Mouse (Mus musculus): ENCODE measurements around the gene Tmem106b.

- TF ChIP-seq CTCF (IDR thresholded peaks at IDR 0.05; ENCODE audit: control insufficient read depth, insufficient read depth, low read length) (no peak), POLR2A (IDR thresholded peaks at IDR 0.05; ENCODE audit: borderline replicate concordance, control insufficient read depth, low read depth, low read length) (no peak)
These were observed 39.0 kb upstream of the Tmem106b start for GRCm38 (mm10) chr6:13030558-13030957.
